Mouse (Mus musculus) spleen, adult 2 months (tissue): Measurements from ENCODE around the gene St13. TPM values are rescaled to one million over a fixed set of nuclear protein-coding genes. Genes with fewer than 3 reads are reported as not detected.

Experiments
- DNase-seq, 2 experiments: peaks; one replicate each; pipeline versions ENCODE4 v3.0.0 to v3.0.0-alpha.2; 2012 to 2021; ENCODE audit warnings: low spot score in 2 of 2, low read depth in 1 of 2
- H3K27ac ChIP-seq: fragments of 200-500 bp; 2 replicates; pipeline ENCODE4 v1.5.1; 2012; ENCODE audit warnings: low read length, inconsistent platforms; ENCODE audit not compliant: insufficient read depth
- H3K27me3 ChIP-seq: fragments of 200-500 bp; 2 replicates; pipeline ENCODE4 v1.6.1; 2012; ENCODE audit warnings: mild to moderate bottlenecking, moderate library complexity, low read length, inconsistent platforms; ENCODE audit not compliant: control insufficient read depth, insufficient read depth
- H3K36me3 ChIP-seq: fragments of 200-500 bp; 2 replicates; pipeline ENCODE4 v1.6.1; 2012; ENCODE audit warnings: mild to moderate bottlenecking, low read length, inconsistent platforms; ENCODE audit not compliant: control insufficient read depth, insufficient read depth
- H3K4me1 ChIP-seq: fragments of 200-500 bp; 2 replicates; pipeline ENCODE4 v1.6.1; 2011; ENCODE audit warnings: inconsistent platforms; ENCODE audit not compliant: control insufficient read depth, insufficient read depth, insufficient read length
- H3K4me3 ChIP-seq: fragments of 200-500 bp; 2 replicates; pipeline ENCODE4 v1.5.1; 2011; ENCODE audit warnings: mild to moderate bottlenecking, inconsistent platforms; ENCODE audit not compliant: insufficient read depth, insufficient read length; ENCODE audit errors: extremely low read depth
- CTCF ChIP-seq: fragments of 200-500 bp; IDR thresholded peaks from 2 replicates; pipeline ENCODE4 v1.5.1; 2011; ENCODE audit warnings: mild to moderate bottlenecking, inconsistent platforms; ENCODE audit not compliant: insufficient read depth, insufficient read length, insufficient replicate concordance; ENCODE audit errors: extremely low read depth
- POLR2A ChIP-seq: fragments of 200-500 bp; IDR thresholded peaks from 2 replicates; pipeline ENCODE4 v1.6.1; 2011; ENCODE audit warnings: low read depth, low read length, inconsistent platforms
- WGBS: fragments of 180-500 bp; shearing (Covaris S2); methylation state at CpG from one replicate; pipeline ENCODE4 v1.1.7; 2018; 5-methylcytosine and 5-hydroxymethylcytosine counted together
- polyA plus RNA-seq: library from polyadenylated mRNA; depleted of rRNA; stranded (reverse); fragments of >200 nt; gene quantifications from 2 replicates; pipeline ENCODE4 v1.2.3, GENCODE M21; 2012; rRNA removed

The St13 gene
- polyA plus RNA-seq, 1 experiment, result 16.2 TPM

- Histone ChIP-seq H3K4me1 (no peaks in the 10 kb centered on the region), H3K4me3 (no peak overlapping the region), H3K27ac (no peak overlapping the region), H3K36me3 (peaks cover 29% of the 10 kb centered on the region), H3K27me3 (no peaks in the 10 kb centered on the region)
- DNase-seq, result no peak
- 77% methylated on average over 4 of the region's 4 CpGs for WGBS
- no peak for TF ChIP-seq POLR2A
- no peak for TF ChIP-seq CTCF
Measured at GRCm38 (mm10) chr15:81324979-81325378, 74.9 kb downstream of the St13 start.

GRCm38 (mm10) chr15:81320137-81320536 is 79.7 kb downstream of the St13 start:
- WGBS, result 95% methylated on average over 3 of the region's 3 CpGs
- no peaks in the 10 kb centered on the region for H3K4me1 ChIP-seq
- peaks cover 38% of the 10 kb centered on the region for H3K36me3 ChIP-seq
- no peaks in the 10 kb centered on the region for H3K27me3 ChIP-seq
- H3K27ac ChIP-seq, result no peak overlapping the region
- DNase-seq, result no peak
- TF ChIP-seq POLR2A (no peak), CTCF (no peak)
- H3K4me3 ChIP-seq, result no peak overlapping the region

- H3K27me3 ChIP-seq, result no peaks in the 10 kb centered on the region
- H3K4me1 ChIP-seq, result no peaks in the 10 kb centered on the region
- no peak for DNase-seq
- peaks cover 38% of the 10 kb centered on the region for H3K36me3 ChIP-seq
- no peak overlapping the region for H3K4me3 ChIP-seq
- H3K27ac ChIP-seq, result no peak overlapping the region
- 95% methylated on average over 9 of the region's 9 CpGs for WGBS
- TF ChIP-seq CTCF, result no peak
- TF ChIP-seq POLR2A, result no peak
Measured at GRCm38 (mm10) chr15:81319462-81319861, 80.4 kb downstream of the St13 start.

GRCm38 (mm10) chr15:81313928-81314327 is 85.9 kb downstream of the St13 start:
- Histone ChIP-seq H3K27ac (no peak overlapping the region), H3K27me3 (no peaks in the 10 kb centered on the region), H3K4me1 (no peaks in the 10 kb centered on the region), H3K4me3 (no peak overlapping the region), H3K36me3 (peaks cover 12% of the 10 kb centered on the region)
- TF ChIP-seq CTCF (no peak), POLR2A (no peak)
- 82% methylated on average over 3 of the region's 3 CpGs for WGBS
- DNase-seq, result no peak

Other genes with a start within 250 kb of the St13 start
- 80.0 and 100 TPM in 2 replicates for gene Mrtfa, start 209.3 kb downstream of the St13 start, polyA plus RNA-seq
- 0.06 TPM in 1 of 2 replicates, not detected in the other for gene Mchr1, start 164.6 kb downstream of the St13 start, polyA plus RNA-seq
- gene Slc25a17, start 39.3 kb downstream of the St13 start, polyA plus RNA-seq, result 9.9 and 10.5 TPM in 2 replicates
- gene Xpnpep3, start 61 bp upstream of the St13 start, polyA plus RNA-seq, result 7.1 and 8.7 TPM in 2 replicates
- gene Dnajb7, start 8.2 kb upstream of the St13 start, polyA plus RNA-seq, result 0.09 TPM in 1 of 2 replicates, not detected in the other
- gene Rbx1, start 66.2 kb upstream of the St13 start, polyA plus RNA-seq, result 32.3 and 32.9 TPM in 2 replicates
- 37.6 and 39.3 TPM in 2 replicates for gene Ep300, start 185.3 kb upstream of the St13 start, polyA plus RNA-seq